35 mouse cellular contexts compared by ENCODE assay signal in the genomic region with DNA sequence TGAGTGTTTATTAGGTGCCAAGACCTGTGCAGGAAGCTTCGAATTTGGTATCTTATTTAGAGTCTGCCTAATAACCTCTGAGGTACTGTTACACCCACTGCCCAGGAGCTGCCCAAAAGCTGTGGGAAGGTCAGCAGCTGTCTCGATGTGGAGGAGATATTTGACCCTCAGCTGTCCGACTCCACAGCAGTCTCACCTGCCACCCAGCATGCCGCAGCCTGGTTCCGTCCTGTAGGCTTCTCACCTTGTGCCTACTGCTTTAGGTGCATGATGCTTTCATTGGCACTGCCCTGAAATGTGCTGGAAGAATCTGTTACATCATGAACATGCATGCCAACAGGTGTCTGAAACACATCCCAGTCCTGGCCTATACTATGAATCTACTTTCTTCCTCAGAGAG.
"Had no signal": no experiment of that assay in that cellular context is flagged by ENCODE, and none has a peak within 500 bp of the region (broad histone marks: within the 10 kb centered on the region; RNA-seq: fewer than 3 reads in every experiment).

No protein-coding gene starts in this region.

- H3K4me3 ChIP-seq: heart, embryonic 10.5 days; heart, embryonic 12.5 days; heart, embryonic 13.5 days; heart, embryonic 15.5 days; hindbrain, embryonic 10.5 days; hindbrain, embryonic 12.5 days; hindbrain, embryonic 13.5 days; hindbrain, embryonic 15.5 days; intestine, embryonic 15.5 days; kidney, embryonic 15.5 days; layer of hippocampus, adult 2 months had no signal

- H3K4me1 ChIP-seq: heart, embryonic 10.5 days; heart, embryonic 12.5 days; heart, embryonic 13.5 days; heart, embryonic 15.5 days; hindbrain, embryonic 10.5 days; hindbrain, embryonic 12.5 days; hindbrain, embryonic 13.5 days; hindbrain, embryonic 15.5 days; intestine, embryonic 15.5 days had no signal

- DNase-seq: heart, postnatal 10 days; heart, postnatal 14 days; heart, postnatal 36 days; heart, postnatal 4 days; kidney, adult 11 months; kidney, adult 18-20 months; kidney, adult 2 months; kidney, adult 8-10 months; kidney, adult 9 months; kidney, postnatal 10 days; kidney, postnatal 14 days; kidney, postnatal 25 days; kidney, postnatal 36 days; kidney, postnatal 4 days; layer of hippocampus, adult 9-11 months; layer of hippocampus, postnatal 36 days had no signal

- H3K4me2 ChIP-seq: heart, embryonic 11.5 days; heart, embryonic 12.5 days; heart, embryonic 13.5 days; heart, embryonic 15.5 days; hindbrain, embryonic 12.5 days; hindbrain, embryonic 13.5 days; hindbrain, embryonic 14.5 days; hindbrain, embryonic 15.5 days; intestine, embryonic 15.5 days; kidney, embryonic 15.5 days had no signal

- ATAC-seq: hindbrain, embryonic 16.5 days; hindbrain, postnatal 0 days; inflammation-experienced regulatory T-cells, adult 6 months; intestine, embryonic 15.5 days; intestine, embryonic 16.5 days; intestine, postnatal 0 days had no signal

- H3K27me3 ChIP-seq: heart, embryonic 12.5 days; heart, embryonic 13.5 days; heart, embryonic 15.5 days; hindbrain, embryonic 12.5 days; hindbrain, embryonic 13.5 days; hindbrain, embryonic 15.5 days; intestine, embryonic 15.5 days; kidney, embryonic 15.5 days had no signal

- H3K27ac ChIP-seq: heart, embryonic 10.5 days; heart, embryonic 13.5 days; heart, embryonic 15.5 days; hindbrain, embryonic 10.5 days; hindbrain, embryonic 12.5 days; hindbrain, embryonic 13.5 days; hindbrain, embryonic 14.5 days; hindbrain, embryonic 15.5 days; hindbrain, postnatal 0 days; intestine, embryonic 15.5 days; kidney, embryonic 15.5 days; kidney, postnatal 0 days; layer of hippocampus, adult 2 months had no signal

- H3K9me3 ChIP-seq: heart, embryonic 10.5 days; heart, embryonic 12.5 days; heart, embryonic 13.5 days; heart, embryonic 15.5 days; hindbrain, embryonic 10.5 days; hindbrain, embryonic 12.5 days; hindbrain, embryonic 13.5 days; hindbrain, embryonic 15.5 days; intestine, embryonic 15.5 days; kidney, embryonic 15.5 days had no signal

- H3K9ac ChIP-seq: heart, embryonic 12.5 days; heart, embryonic 13.5 days; heart, embryonic 15.5 days; hindbrain, embryonic 12.5 days; hindbrain, embryonic 13.5 days; hindbrain, embryonic 14.5 days; hindbrain, embryonic 15.5 days; intestine, embryonic 15.5 days; kidney, embryonic 15.5 days had no signal

- H3K36me3 ChIP-seq: heart, embryonic 10.5 days; heart, embryonic 12.5 days; heart, embryonic 13.5 days; heart, embryonic 15.5 days; hindbrain, embryonic 10.5 days; hindbrain, embryonic 12.5 days; hindbrain, embryonic 13.5 days; hindbrain, embryonic 15.5 days; intestine, embryonic 15.5 days; kidney, embryonic 15.5 days had no signal
